Mouse (Mus musculus) thymus, postnatal 10 days (tissue): ENCODE results near the gene Snx1.

Experiments used
- DNase-seq, 2 experiments: peaks; one replicate each; pipeline ENCODE4 v3.0.0; 2021; ENCODE audit warnings: low spot score in 2 of 2

Gene Snx1

GRCm38 (mm10) chr9:66090593-66091244, 35.7 kb downstream of the Snx1 start:
- no peak for DNase-seq

GRCm38 (mm10) chr9:66088411-66088810, 38.0 kb downstream of the Snx1 start:
- DNase-seq, result peak; percentile 21 to 66

GRCm38 (mm10) chr9:66087062-66087461, 39.3 kb downstream of the Snx1 start:
- DNase-seq, result no peak

DNA sequence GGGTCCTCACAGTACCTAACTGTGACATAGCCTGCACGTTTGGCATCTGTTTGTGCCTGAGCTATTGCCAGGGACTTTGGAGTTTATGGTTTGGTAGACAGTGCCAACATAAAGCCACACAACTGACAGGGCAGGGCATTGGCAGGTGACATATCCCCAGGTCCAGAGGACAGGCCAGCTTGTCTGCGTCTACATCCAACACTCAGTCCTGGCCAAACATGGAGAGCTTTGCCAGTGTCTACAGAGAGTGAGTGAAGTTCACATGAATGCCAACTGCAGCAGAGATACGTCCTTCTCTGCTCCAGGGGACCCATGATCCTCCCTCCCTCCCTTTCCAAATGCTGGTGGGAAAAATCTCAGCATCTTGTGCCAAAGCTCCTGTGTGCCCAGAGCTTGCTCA, 42.2 kb downstream of the Snx1 start:
- no peak for DNase-seq

DNA sequence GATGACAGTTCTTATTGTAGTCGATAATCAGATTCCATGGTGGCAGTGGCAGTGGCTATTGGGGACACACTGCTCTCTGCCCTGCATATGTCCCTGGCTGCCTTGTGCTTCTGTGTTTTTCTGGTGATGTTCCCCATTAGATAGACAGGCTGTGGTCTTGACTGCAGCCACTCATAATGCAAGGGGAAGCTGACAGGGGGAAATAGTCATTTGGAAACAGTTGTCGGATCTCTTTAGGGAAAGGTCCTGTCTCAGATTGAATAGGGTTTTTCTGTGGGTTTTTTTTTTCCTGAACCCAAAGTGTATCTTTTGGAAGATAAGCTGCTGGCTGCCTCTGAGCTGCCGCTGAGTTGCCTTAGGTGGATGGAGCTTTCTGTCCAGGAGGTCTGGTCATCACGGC, 44.4 kb downstream of the Snx1 start:
- no peak for DNase-seq

DNA sequence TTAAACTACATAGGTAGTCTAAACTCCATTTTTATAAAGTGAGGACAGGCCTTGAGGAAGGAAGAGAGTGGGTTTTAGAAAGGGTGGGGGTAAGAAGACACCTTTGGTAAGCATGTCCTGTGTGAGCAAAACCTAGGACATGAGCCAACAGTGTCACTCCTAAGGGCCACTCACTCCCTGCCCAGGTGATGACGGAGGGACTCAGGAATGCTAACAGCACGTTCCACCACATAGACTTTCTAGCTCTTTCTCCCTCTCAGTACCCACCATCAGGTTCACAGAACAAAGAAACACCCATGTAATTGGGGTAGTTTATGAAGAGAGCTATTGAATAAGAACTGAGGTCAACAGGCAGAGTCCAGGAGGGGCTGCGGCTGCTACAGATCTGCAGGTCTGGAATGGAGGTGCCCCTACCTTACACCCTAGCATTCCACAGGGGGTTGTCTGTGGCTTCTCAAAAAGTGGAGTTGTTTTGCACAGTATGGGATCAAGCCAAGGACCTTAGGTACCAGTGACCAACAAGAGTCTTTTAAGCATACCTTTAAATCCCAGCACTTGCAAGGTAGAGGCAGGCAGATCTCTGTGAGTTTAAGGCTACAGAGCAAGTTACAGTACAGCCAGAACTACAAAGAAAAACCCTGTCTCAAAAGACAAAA, 45.5 kb downstream of the Snx1 start:
- no peak for DNase-seq

DNA sequence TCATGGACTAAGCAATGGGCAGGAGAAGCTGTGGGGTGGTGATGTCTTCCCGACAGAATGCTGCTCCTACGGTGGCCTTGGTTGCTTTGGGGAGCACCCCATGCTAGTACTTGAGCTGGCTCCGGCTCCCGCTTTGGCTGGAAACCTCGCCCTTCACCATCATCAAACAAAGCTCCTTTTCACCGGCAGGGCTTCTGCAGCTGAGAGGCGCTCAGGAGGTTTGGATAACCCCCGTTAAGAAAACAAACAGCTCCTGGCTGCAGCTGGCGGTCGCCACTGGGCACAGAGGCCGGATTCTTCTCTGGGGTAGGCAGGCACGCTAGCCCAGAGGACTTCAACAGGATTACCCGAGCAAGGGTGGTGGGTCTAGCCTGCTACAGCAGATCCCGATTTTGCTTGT, 47.9 kb downstream of the Snx1 start:
- no peak for DNase-seq

DNA sequence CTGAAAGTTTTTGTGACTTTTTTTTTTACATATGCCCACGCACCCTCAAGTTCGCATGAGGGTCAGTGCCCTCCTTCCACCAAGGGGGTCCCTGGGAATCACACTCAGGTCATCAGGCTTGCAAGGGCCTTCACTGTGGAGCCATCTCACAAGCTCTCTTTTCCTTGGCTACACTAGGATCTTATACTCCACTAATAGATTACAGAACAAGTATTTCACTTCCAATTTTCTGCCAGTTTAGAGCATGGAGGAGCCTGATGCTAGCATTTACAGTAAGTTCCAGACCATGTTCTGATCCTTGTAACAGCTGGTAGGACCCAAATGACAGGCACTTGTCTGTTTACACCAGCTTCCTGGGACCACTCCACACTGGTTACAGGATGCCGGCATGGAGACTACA, 48.3 kb downstream of the Snx1 start:
- no peak for DNase-seq

GRCm38 (mm10) chr9:66072754-66073153, 53.6 kb downstream of the Snx1 start:
- no peak for DNase-seq

- DNase-seq, result no peak
Measured at GRCm38 (mm10) chr9:66070151-66070550, 56.2 kb downstream of the Snx1 start.

DNA sequence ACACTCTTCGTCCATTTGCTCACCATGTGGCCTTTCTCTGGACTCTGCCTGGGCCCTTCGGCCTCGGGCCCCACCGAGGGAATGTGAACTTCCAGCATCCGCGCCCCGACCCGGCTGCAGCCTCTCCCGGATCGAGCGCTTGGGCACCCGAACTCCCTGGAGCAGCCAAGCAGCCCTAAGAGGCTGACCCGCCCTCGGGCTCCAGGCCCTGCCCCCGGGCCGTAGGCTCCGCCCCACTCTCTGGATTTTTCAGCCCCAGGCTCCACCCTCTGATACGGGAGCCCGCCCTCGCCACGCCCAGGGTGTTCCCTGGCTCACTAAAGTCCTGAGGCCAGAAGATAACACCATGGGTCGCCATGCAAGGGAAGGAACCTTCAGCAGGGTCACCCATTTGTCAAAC, 56.8 kb downstream of the Snx1 start, which contains the start of gene Snx22:
TSS of gene Snx22 (minus strand) at position 137 of the 400 bp plus-strand sequence.
- DNase-seq, result peak in 1 of 2 experiments; percentile 44

DNA sequence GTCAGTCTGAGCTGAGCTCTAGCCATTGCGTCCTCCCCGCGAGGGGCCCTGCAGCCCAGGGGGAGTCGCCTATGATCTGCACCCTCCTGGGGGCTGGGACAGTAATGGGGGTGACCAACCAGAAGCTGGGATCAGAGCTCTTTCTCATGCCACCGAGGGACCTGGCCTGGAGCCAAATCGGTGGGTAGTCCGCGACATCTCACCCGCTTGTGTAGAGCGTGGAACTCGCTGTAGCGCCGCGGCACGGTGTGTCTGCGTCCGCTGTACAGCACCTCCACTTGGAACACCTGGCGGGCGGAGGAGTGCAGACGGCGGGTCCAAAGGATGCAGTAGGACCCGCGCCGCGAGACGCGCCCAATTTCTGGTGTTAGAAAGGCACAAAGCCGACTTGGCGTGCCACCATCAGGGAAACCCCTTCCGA, 57.4 kb downstream of the Snx1 start:
- DNase-seq, result peak in 1 of 2 experiments; percentile 21

GRCm38 (mm10) chr9:66068056-66068455, 58.3 kb downstream of the Snx1 start:
- no peak for DNase-seq

DNA sequence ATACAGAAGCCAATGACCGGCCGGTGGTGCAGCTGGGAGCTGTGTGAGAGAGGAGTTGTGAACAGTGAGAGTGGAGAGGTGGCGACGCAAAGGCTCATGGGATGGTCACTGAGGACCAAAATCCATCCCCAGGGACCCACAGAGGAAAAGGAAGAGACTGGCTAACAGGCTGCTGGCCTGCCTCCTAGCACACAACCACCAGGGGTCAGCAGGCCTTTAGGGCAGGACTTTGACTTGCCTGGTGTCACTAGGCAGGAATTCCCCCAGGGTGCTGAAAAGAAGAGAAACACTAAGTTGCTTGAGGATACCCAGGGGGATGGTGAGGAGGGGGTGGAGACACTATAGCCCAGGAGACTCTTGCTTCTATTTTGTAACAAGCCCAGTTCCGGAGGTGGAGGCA, 58.8 kb downstream of the Snx1 start:
- no peak for DNase-seq

GRCm38 (mm10) chr9:66066791-66067190, 59.6 kb downstream of the Snx1 start:
- DNase-seq, result no peak

DNA sequence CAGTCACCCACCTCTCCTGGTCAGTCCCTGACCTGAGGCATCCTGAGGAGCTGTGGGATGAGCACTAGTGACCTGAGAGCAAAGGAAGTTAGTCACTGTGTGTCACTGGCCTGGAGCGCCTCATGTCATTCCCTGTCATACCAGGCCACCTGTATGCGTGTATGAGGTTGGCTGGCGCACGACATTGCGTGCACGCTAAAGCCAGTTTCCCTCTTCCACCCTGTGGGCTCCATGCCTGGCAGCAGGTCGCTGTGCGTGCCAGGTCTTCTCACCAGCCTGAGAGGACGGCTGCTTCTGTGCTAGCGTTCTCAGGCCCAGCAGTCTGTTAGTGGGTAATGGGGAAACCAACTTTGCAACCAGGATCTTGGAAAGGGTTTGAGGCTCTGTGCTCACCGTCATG, 62.1 kb downstream of the Snx1 start:
- no peak for DNase-seq

DNA sequence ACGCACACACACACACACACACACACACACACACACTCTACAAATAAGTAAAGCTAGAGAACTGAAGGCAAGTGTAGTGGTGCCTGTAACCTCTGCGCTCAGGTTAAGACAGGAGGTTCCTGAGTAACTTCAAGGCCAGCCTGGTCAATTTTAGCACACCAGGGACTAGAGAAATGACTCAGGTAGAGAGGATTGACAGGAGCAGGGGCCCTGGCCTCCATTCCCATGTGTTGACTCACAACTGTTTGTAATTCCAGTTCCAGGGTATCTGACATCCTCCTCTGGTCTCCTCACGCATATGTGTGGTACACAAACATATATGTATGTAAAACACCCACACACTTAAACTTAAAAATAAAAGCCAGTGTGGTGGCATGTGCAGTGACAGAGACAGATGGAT, 62.9 kb downstream of the Snx1 start:
- no peak for DNase-seq

GRCm38 (mm10) chr9:66061656-66062055, 64.7 kb downstream of the Snx1 start:
- no peak for DNase-seq

DNA sequence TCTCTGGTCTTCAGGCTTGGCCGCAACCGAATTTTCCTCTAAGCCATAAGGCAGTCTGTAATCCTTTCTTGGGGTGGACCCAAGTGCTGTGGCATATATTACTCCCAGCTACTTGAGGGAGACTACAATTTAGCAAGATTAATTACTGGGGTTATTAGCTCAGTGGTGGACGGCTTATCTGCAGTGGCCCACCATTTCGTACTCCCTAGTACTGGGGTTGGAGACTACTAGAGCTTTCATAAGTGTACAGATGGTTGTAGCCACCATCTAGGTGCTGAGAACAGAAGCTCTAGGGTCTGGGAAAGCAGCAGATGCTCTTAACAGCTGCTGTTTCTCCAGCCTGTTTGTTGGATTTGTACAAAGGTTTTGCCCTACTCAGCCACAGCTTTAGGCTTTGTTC, 65.4 kb downstream of the Snx1 start:
- no peak for DNase-seq

GRCm38 (mm10) chr9:66060308-66060647, 66.1 kb downstream of the Snx1 start:
- no peak for DNase-seq

- DNase-seq, result peak; percentile 94 to 95
Measured at GRCm38 (mm10) chr9:66059583-66060307, 66.6 kb downstream of the Snx1 start, which contains the start of gene Ppib. TSS of gene Ppib (plus strand) at chr9:66060222.

DNA sequence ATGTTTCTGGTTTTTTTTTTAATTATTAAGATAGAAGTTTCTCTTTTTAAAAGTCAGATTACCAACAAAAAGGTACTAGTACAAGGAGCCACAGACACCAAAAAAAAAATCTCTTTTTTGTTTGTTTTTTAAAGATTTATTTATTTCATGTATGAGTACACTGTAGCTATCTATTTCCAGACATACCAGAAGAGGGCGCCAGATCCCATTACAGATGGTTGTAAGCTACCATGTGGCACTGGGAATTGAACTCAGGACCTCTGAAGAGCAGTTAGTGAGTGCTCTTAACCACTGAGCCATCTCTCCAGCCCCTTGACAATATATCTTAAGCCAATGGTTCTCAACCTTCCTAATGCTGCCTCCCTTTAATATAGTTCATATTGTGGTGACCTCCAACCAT, 72.8 kb downstream of the Snx1 start:
- no peak for DNase-seq

DNA sequence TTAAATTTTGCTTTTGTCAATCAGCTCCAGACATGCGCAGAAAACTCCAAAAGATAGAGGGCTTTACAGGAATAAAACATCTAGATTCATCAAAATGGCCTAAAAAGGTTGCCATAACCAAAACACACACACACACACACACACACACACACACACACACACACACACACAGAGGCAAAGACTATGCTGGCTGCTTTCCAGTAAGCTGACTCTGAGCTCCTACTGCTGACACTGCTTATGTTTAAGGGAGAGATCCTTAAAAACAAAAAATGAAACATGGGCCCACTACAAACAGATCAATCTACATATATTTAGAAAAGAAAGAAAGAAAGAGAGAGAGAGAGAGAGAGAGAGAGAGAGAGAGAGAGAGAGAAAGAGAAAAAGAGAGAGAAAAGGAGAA, 73.7 kb downstream of the Snx1 start:
- no peak for DNase-seq
